Mouse (Mus musculus): ENCODE measurements at regions not wholly inside any gene's neighbourhood (a gene's known extent, or its start where the extent isn't known, plus 50 kb on each side); places are given as distances from the start of the nearest gene placed in this dataset.
"Not testable (repeated sequence)": the region's sequence is repeated elsewhere in the genome, so short reads cannot be mapped to it uniquely, and the experiment has no call there.

DNA sequence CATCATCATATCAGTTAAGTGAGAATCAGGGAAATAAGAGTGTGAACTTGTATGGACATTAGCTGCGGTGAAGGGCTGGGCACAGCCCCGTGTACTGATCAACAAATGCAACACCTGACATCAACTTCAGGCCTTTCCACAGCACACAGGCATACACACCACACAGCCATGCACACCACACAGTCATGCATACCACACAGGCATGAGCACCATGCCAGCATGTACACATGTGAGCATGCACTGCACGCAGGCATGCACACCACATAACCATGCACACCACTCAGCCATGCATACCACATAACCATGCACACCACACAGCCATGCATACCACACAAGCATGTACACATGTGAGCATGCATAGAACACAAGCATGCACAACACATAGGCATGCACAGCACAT lies 325.0 kb downstream of the Ajap1 start:
- no peaks in the 10 kb centered on the region for H3K9me3 ChIP-seq (ENCODE audit: control insufficient read depth, low read length)
- 96% methylated on average over 3 of the region's 3 CpGs for WGBS
- H3K36me3 ChIP-seq (ENCODE audit: control insufficient read depth, insufficient read depth): no peaks in the 10 kb centered on the region
- no peak overlapping the region for H3K9ac ChIP-seq (replicated peaks; ENCODE audit: low read depth, low read length)
- no peak overlapping the region for H3K4me3 ChIP-seq (replicated peaks; ENCODE audit: low read length)
- no peaks in the 10 kb centered on the region for H3K27me3 ChIP-seq (replicated peaks; ENCODE audit: control insufficient read depth, insufficient read depth, low read length)
- ATAC-seq: no peak
- no peak overlapping the region for H3K27ac ChIP-seq (ENCODE audit: low read length)
- H3K4me2 ChIP-seq (ENCODE audit: low read length): no peak overlapping the region
- H3K4me1 ChIP-seq (replicated peaks; ENCODE audit: control insufficient read depth, insufficient read depth, low read length): no peaks in the 10 kb centered on the region

DNA sequence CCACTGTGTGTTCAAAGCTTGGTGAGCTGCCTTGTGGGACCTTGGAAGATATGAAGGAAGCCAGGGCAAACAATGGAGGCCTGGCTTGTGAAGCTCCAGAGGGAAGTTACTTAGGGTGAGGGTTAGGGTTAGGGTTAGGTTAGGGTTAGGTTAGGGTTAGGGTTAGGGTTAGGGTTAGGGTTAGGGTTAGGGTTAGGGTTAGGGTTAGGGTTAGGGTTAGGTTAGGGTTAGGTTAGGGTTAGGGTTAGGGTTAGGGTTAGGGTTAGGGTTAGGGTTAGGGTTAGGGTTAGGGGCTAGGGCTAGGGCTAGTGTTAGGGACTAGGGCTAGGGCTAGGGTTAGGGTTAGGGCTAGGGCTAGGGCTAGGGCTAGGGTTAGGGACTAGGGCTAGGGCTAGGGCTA lies 329.7 kb downstream of the Ajap1 start:
- H3K27ac ChIP-seq (ENCODE audit: low read length); H3K36me3 ChIP-seq (ENCODE audit: control insufficient read depth, insufficient read depth); H3K4me3 ChIP-seq (replicated peaks; ENCODE audit: low read length); ATAC-seq; H3K27me3 ChIP-seq (replicated peaks; ENCODE audit: control insufficient read depth, insufficient read depth, low read length); H3K4me1 ChIP-seq (replicated peaks; ENCODE audit: control insufficient read depth, insufficient read depth, low read length); H3K9me3 ChIP-seq (ENCODE audit: control insufficient read depth, low read length); H3K4me2 ChIP-seq (ENCODE audit: low read length); H3K9ac ChIP-seq (replicated peaks; ENCODE audit: low read depth, low read length): not testable (repeated sequence)

DNA sequence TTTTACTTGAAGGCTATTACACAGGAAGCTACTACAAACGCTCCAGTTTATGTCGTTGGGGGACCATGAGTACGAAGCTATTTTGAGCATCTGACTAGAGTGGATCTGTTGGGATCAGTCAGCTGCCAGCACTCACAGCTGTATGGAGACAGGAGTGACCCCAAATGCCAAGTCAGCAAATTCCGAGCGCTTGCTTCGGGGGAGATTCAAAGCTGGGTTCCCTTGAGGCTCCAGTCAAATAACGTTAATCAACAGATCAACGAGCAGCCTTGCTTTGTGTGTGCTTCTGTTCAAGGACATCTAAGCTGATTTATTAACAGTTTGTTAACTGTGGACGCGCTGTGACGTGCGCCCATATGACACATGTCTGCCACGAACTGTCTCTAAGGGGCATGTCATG lies 349.5 kb downstream of the Ajap1 start:
- H3K4me2 ChIP-seq (ENCODE audit: low read length): no peak overlapping the region
- no peaks in the 10 kb centered on the region for H3K27me3 ChIP-seq (replicated peaks; ENCODE audit: control insufficient read depth, insufficient read depth, low read length)
- no peaks in the 10 kb centered on the region for H3K9me3 ChIP-seq (ENCODE audit: control insufficient read depth, low read length)
- 89% methylated on average over 13 of the region's 13 CpGs for WGBS
- H3K9ac ChIP-seq (replicated peaks; ENCODE audit: low read depth, low read length): no peak overlapping the region
- no peak overlapping the region for H3K27ac ChIP-seq (ENCODE audit: low read length)
- no peaks in the 10 kb centered on the region for H3K4me1 ChIP-seq (replicated peaks; ENCODE audit: control insufficient read depth, insufficient read depth, low read length)
- H3K36me3 ChIP-seq (ENCODE audit: control insufficient read depth, insufficient read depth): no peaks in the 10 kb centered on the region
- no peak overlapping the region for H3K4me3 ChIP-seq (replicated peaks; ENCODE audit: low read length)
- no peak for ATAC-seq

DNA sequence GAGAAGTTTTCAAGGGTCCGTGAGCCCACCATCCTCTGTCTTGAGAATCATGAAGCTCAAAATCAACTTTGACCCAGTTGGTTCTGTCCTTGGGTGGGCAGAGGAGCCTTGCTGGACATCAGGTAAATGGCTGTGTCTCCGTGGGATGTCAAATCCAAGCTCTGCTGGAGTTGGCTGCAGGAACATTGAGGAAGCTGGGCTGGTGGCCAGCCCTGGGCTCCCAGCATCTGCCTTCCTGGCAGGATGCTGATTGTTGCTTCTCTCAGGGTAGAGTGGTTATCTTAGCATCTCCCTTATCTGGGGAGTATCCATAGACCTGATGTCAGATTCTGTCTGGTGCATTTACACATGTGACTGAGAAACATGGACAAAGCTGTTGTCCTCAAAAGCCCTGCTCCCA lies 353.3 kb downstream of the Ajap1 start:
- Histone ChIP-seq H3K27ac (ENCODE audit: low read length) (no peak overlapping the region), H3K27me3 (replicated peaks; ENCODE audit: control insufficient read depth, insufficient read depth, low read length) (no peaks in the 10 kb centered on the region), H3K36me3 (ENCODE audit: control insufficient read depth, insufficient read depth) (no peaks in the 10 kb centered on the region), H3K4me3 (replicated peaks; ENCODE audit: low read length) (no peak overlapping the region), H3K9me3 (ENCODE audit: control insufficient read depth, low read length) (no peaks in the 10 kb centered on the region), H3K4me1 (replicated peaks; ENCODE audit: control insufficient read depth, insufficient read depth, low read length) (no peaks in the 10 kb centered on the region), H3K9ac (replicated peaks; ENCODE audit: low read depth, low read length) (no peak overlapping the region), H3K4me2 (ENCODE audit: low read length) (no peak overlapping the region)
- 75% methylated on average over 2 of the region's 2 CpGs for WGBS
- ATAC-seq: no peak

DNA sequence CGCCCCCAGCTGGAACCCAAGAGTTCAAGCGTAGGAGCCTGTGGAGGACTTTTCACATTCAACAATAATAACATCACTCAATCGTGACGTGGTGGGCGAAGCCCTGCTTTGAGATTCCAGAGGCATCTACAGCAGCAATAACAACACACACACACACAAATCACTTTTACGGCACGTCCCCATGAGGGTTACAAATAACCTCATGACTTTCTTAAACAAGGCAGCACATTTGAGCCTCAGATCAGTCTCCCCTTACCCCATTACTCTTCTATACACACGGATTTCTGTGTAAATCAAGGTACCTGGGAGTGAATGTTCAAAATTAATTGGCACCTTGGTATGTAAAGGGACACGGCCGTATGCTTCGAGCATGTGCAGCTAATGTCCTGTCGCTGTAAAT lies 354.4 kb downstream of the Ajap1 start:
- Histone ChIP-seq H3K4me2 (ENCODE audit: low read length) (no peak overlapping the region), H3K4me3 (replicated peaks; ENCODE audit: low read length) (no peak overlapping the region), H3K27ac (ENCODE audit: low read length) (no peak overlapping the region), H3K36me3 (ENCODE audit: control insufficient read depth, insufficient read depth) (no peaks in the 10 kb centered on the region), H3K4me1 (replicated peaks; ENCODE audit: control insufficient read depth, insufficient read depth, low read length) (no peaks in the 10 kb centered on the region), H3K27me3 (replicated peaks; ENCODE audit: control insufficient read depth, insufficient read depth, low read length) (no peaks in the 10 kb centered on the region), H3K9ac (replicated peaks; ENCODE audit: low read depth, low read length) (no peak overlapping the region), H3K9me3 (ENCODE audit: control insufficient read depth, low read length) (no peaks in the 10 kb centered on the region)
- 93% methylated on average over 12 of the region's 12 CpGs for WGBS
- ATAC-seq: no peak

DNA sequence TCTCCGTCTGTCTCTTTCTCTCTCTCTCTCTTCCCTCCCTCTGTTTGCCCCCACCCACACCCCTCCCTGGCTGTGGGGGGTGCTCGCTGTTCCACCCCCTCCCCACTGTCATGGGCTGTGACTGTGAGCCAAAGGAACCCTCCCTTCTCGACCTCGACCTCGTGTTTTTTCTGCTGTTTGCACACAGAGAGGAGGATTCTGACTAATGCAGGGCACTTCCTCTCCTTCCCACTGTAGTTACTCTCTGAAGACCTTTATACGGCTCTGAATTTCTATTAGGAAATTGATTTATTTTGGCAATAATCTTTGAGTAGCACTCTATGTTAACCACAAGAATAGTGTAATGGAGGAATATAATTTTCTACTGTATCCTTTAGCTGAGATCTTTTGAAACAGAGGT lies 362.1 kb downstream of the Ajap1 start:
- 65% methylated on average over 6 of the region's 6 CpGs for WGBS

DNA sequence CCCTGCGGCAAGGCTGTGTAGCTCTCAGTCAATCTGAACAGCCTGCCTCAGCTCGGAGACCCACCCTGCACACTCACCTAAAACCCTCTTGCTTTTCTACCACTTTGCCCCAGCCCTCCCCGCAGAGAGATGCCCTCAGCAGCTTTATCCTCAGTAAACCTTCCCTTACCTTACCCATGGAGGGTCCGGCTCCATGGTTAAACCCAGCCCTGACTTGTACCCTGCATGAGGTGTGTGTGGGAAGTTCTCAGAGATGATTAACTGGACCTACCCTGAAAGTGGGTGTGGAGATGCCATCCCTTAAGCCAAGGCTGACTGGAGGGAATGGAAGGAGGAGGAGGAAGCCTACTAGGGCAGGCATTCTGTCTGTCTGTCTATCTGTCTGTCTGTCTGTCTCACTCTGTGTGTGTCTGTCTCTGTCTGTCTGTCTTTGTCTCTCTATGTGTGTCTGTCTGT lies 362.9 kb downstream of the Ajap1 start:
- no peak overlapping the region for H3K4me2 ChIP-seq (ENCODE audit: low read length)
- WGBS: 58% methylated on average over 4 of the region's 4 CpGs
- no peak overlapping the region for H3K27ac ChIP-seq (ENCODE audit: low read length)
- no peaks in the 10 kb centered on the region for H3K9me3 ChIP-seq (ENCODE audit: control insufficient read depth, low read length)
- no peak overlapping the region for H3K4me3 ChIP-seq (replicated peaks; ENCODE audit: low read length)
- H3K4me1 ChIP-seq (replicated peaks; ENCODE audit: control insufficient read depth, insufficient read depth, low read length): peaks cover 4% of the 10 kb centered on the region
- no peaks in the 10 kb centered on the region for H3K27me3 ChIP-seq (replicated peaks; ENCODE audit: control insufficient read depth, insufficient read depth, low read length)
- no peak for ATAC-seq
- no peaks in the 10 kb centered on the region for H3K36me3 ChIP-seq (ENCODE audit: control insufficient read depth, insufficient read depth)
- H3K9ac ChIP-seq (replicated peaks; ENCODE audit: low read depth, low read length): no peak overlapping the region

More for the DNA sequence above, 362.1 kb downstream of the Ajap1 start:
- no peaks in the 10 kb centered on the region for H3K9me3 ChIP-seq (ENCODE audit: control insufficient read depth, low read length)
- H3K4me2 ChIP-seq (ENCODE audit: low read length): no peak overlapping the region
- no peak for ATAC-seq
- no peaks in the 10 kb centered on the region for H3K27me3 ChIP-seq (replicated peaks; ENCODE audit: control insufficient read depth, insufficient read depth, low read length)
- H3K27ac ChIP-seq (ENCODE audit: low read length): no peak overlapping the region
- no peaks in the 10 kb centered on the region for H3K36me3 ChIP-seq (ENCODE audit: control insufficient read depth, insufficient read depth)
- H3K4me1 ChIP-seq (replicated peaks; ENCODE audit: control insufficient read depth, insufficient read depth, low read length): no peaks in the 10 kb centered on the region
- H3K9ac ChIP-seq (replicated peaks; ENCODE audit: low read depth, low read length): no peak overlapping the region
- no peak overlapping the region for H3K4me3 ChIP-seq (replicated peaks; ENCODE audit: low read length)

DNA sequence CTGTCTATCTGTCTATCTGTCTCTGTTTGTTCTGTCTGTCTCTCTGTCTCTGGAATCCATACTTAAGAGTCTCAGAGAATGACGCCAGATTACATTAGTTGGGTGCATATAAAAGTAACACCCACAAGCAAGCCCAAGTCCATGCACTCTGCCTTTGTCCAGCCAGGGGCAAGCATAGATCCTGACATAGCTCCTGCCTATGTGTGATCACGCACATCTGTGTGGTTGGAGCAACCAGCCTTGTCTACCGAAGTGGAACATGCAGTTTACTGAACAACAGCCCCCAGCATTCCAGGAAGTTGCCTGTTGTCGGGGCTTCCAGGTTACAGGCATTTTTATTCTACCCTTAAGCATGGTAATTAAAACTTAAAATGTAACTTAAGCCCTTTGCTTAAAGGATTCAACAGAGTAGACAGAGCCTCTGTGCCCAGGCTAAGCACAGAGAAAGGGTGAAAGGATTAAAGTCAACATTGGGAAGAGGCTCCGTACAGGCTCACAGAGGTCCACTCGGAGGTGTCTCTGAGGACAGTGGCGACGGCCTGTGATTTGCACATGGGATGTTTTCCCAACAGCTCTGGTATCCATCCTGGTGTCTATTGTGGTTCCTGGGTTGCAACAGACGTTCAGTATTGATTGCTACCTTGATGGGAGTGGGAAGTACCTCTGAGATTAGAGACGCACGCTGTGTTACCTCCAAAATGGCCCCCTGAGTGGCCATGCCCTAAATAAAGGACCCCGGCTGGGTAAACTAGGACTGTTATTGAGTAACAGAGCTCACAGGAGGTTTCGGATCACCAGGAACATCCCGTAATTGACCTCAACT lies 363.6 kb downstream of the Ajap1 start:
- ATAC-seq: no peak
- Histone ChIP-seq H3K9ac (replicated peaks; ENCODE audit: low read depth, low read length) (no peak overlapping the region), H3K4me3 (replicated peaks; ENCODE audit: low read length) (no peak overlapping the region), H3K4me1 (replicated peaks; ENCODE audit: control insufficient read depth, insufficient read depth, low read length) (peaks cover 5% of the 10 kb centered on the region), H3K4me2 (ENCODE audit: low read length) (no peak overlapping the region), H3K27me3 (replicated peaks; ENCODE audit: control insufficient read depth, insufficient read depth, low read length) (no peaks in the 10 kb centered on the region), H3K27ac (ENCODE audit: low read length) (no peak overlapping the region), H3K36me3 (ENCODE audit: control insufficient read depth, insufficient read depth) (no peaks in the 10 kb centered on the region), H3K9me3 (ENCODE audit: control insufficient read depth, low read length) (no peaks in the 10 kb centered on the region)
- WGBS: 54% methylated on average over 14 of the region's 14 CpGs

DNA sequence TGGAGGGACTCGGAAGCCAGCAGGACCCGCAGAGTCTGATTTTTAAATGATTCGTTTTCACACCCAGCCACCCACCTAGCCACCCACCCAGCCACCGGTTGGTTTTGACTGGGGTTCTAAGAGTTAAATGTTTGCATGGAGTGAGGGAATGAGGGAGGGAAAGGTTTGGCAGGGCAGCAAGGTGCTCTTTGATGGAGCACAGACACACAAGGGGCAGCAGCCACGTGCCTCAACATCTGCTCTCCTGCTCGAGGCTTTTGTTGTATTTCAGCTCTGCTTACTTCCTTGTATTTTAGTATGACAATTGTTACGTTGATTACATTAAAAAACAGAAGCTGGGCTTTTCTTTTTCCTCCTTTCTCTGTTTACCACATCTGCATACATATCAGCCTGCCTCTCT lies 367.6 kb downstream of the Ajap1 start:
- no peak for ATAC-seq
- peaks cover 11% of the 10 kb centered on the region for H3K4me1 ChIP-seq (replicated peaks; ENCODE audit: control insufficient read depth, insufficient read depth, low read length)
- H3K4me2 ChIP-seq (ENCODE audit: low read length): no peak overlapping the region
- no peak overlapping the region for H3K4me3 ChIP-seq (replicated peaks; ENCODE audit: low read length)
- H3K9ac ChIP-seq (replicated peaks; ENCODE audit: low read depth, low read length): no peak overlapping the region
- no peaks in the 10 kb centered on the region for H3K27me3 ChIP-seq (replicated peaks; ENCODE audit: control insufficient read depth, insufficient read depth, low read length)
- H3K36me3 ChIP-seq (ENCODE audit: control insufficient read depth, insufficient read depth): no peaks in the 10 kb centered on the region
- 50% methylated on average over 7 of the region's 7 CpGs for WGBS
- no peak overlapping the region for H3K27ac ChIP-seq (ENCODE audit: low read length)
- H3K9me3 ChIP-seq (ENCODE audit: control insufficient read depth, low read length): 0 out of 2 replicates have a peak, but pooled peaks cover 3% of the 10 kb centered on the region

DNA sequence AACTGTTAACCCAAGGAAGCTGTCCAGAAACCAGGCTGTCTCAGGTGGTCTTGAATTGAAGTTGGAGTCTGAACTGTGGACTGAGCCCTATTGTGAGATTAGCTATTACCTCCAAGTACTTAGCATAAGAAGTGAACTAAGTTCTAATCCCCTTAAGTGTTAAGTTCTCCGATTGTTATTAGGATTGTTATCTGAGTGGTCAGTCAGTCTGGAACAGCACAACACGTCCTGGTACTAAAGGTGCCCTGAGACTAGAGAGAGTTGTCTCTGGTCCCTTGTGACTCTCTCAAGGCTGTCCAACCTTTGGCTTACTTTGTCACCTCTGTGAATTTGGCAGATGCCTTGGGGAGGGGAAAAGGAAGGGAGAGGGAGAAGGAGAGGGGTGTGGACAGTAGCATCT lies 369.0 kb downstream of the Ajap1 start:
- no peak overlapping the region for H3K4me2 ChIP-seq (ENCODE audit: low read length)
- no peak overlapping the region for H3K9ac ChIP-seq (replicated peaks; ENCODE audit: low read depth, low read length)
- H3K27me3 ChIP-seq (replicated peaks; ENCODE audit: control insufficient read depth, insufficient read depth, low read length): no peaks in the 10 kb centered on the region
- 0 out of 2 replicates have a peak, but pooled peaks cover 3% of the 10 kb centered on the region for H3K9me3 ChIP-seq (ENCODE audit: control insufficient read depth, low read length)
- no peak for ATAC-seq
- no peaks in the 10 kb centered on the region for H3K36me3 ChIP-seq (ENCODE audit: control insufficient read depth, insufficient read depth)
- no peak overlapping the region for H3K4me3 ChIP-seq (replicated peaks; ENCODE audit: low read length)
- peaks cover 11% of the 10 kb centered on the region for H3K4me1 ChIP-seq (replicated peaks; ENCODE audit: control insufficient read depth, insufficient read depth, low read length)
- 70% methylated on average over 2 of the region's 2 CpGs for WGBS
- no peak overlapping the region for H3K27ac ChIP-seq (ENCODE audit: low read length)

Data from forebrain, embryonic 16.5 days (tissue).